Mouse (Mus musculus) hindbrain, embryonic 11.5 days (tissue): ENCODE measurements around the gene Elp1. TPM values are rescaled to one million over a fixed set of nuclear protein-coding genes. Genes with fewer than 3 reads are reported as not detected.

Experiments used
- ATAC-seq: fragments of 200-750 bp; cut with Nextera tagmentation; 2 replicates; pipeline ENCODE4 v1.8.0; 2017; ENCODE audit warnings: mild to moderate bottlenecking, moderate TSS enrichment, moderate library complexity; ENCODE audit not compliant: low FRiP score
- DNase-seq: peaks from one replicate; pipeline ENCODE4 v3.0.0-alpha.2; 2015; ENCODE audit warnings: low spot score
- H3K27ac ChIP-seq: fragments of 300-500 bp; sonication (generic); 2 replicates; pipeline ENCODE4 v1.5.1; 2014; ENCODE audit warnings: mild to moderate bottlenecking, low read depth, low read length
- H3K27me3 ChIP-seq: fragments of 300-500 bp; sonication (generic); 2 replicates; pipeline ENCODE4 v1.6.1; 2014; ENCODE audit warnings: mild to moderate bottlenecking, low read length, moderate library complexity, mixed read lengths; ENCODE audit not compliant: control insufficient read depth, insufficient read depth
- H3K36me3 ChIP-seq: fragments of 300-500 bp; sonication (generic); 2 replicates; pipeline ENCODE4 v1.6.1; 2014; ENCODE audit warnings: mild to moderate bottlenecking, low read length, moderate library complexity, mixed read lengths; ENCODE audit not compliant: control insufficient read depth, insufficient read depth
- H3K4me1 ChIP-seq: fragments of 300-500 bp; sonication (generic); replicated peaks from 2 replicates; pipeline ENCODE4 v1.6.1; 2014; ENCODE audit warnings: low read length, mixed read lengths; ENCODE audit not compliant: control insufficient read depth, insufficient read depth
- H3K4me2 ChIP-seq: fragments of 300-500 bp; sonication (generic); replicated peaks from 2 replicates; pipeline ENCODE4 v1.6.1; 2014; ENCODE audit warnings: mild to moderate bottlenecking, low read depth, low read length
- H3K4me3 ChIP-seq: fragments of 300-500 bp; sonication (generic); 2 replicates; pipeline ENCODE4 v1.5.1; 2014; ENCODE audit warnings: low read depth, low read length
- H3K9ac ChIP-seq: fragments of 300-500 bp; sonication (generic); 2 replicates; pipeline ENCODE4 v1.6.1; 2014; ENCODE audit warnings: low read depth, low read length
- H3K9me3 ChIP-seq: fragments of 300-500 bp; sonication (generic); 2 replicates; pipeline ENCODE4 v1.6.1; 2016; ENCODE audit warnings: low read length; ENCODE audit not compliant: control insufficient read depth
- WGBS: fragments of 180-500 bp; shearing (Covaris S2); extraction: QIAGEN DNeasy Blood & Tissue Kit; methylation state at CpG from one replicate; pipeline ENCODE4 v1.1.7; 2014; 5-methylcytosine and 5-hydroxymethylcytosine counted together
- polyA plus RNA-seq: library from polyadenylated mRNA; unstranded; fragments of >200 nt; fragmentation: Nextera tagmentation; extraction: Ambion mirVana; gene quantifications from 2 replicates; pipeline ENCODE4 v1.2.1, GENCODE M21; 2014

Elp1 gene
- polyA plus RNA-seq, 1 experiment from 2014 or later: 74.9 TPM

DNA sequence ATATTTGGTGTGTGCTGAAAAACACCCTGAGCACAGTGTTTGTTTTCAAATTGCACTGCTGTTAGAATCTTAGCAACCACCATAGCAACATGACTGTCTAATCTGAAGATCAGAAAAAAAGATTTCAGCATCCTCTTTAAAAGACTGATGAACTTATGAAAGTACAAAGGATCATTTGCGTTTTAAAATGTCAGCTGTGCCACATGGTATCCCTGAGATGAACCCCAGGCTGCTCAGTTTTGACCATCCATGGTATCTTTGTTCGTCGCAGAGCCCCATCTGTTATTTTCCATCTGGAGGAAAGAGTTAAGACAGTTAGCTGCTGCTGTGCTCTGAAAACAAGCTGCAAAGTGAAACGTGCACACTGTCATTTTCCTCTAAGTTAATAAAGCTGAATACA lies 10.0 kb upstream of the Elp1 start:
- 84% methylated on average over 4 of the region's 4 CpGs for WGBS
- Histone ChIP-seq H3K4me3 (no peak overlapping the region), H3K9ac (no peak overlapping the region), H3K9me3 (no peaks in the 10 kb centered on the region), H3K4me1 (no peaks in the 10 kb centered on the region), H3K27me3 (no peaks in the 10 kb centered on the region), H3K36me3 (no peaks in the 10 kb centered on the region), H3K4me2 (no peak overlapping the region), H3K27ac (no peak overlapping the region)
- ATAC-seq (no peak), DNase-seq (no peak)

DNA sequence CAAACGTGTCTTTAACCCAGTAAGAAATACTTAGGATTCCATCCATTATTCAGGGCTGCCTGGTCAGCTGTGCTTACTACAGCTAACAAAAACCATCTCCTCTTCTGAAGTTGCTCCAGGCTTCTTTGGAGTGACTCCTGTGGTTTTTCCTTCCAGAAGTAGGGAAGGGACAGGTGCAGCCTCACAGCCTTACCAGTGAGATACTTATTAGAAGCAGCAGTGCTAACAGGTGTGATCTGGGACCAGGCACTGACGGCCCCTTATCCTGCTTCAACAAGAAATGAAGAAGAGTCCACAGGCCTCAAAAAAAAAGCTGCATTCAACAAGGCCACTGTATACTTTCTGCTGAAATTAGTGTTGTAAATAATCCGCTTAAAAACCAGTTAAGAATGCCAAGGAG lies 9.5 kb upstream of the Elp1 start:
- DNase-seq (no peak), ATAC-seq (no peak)
- no peak overlapping the region for H3K4me3 ChIP-seq
- H3K4me2 ChIP-seq: no peak overlapping the region
- H3K36me3 ChIP-seq: no peaks in the 10 kb centered on the region
- no peaks in the 10 kb centered on the region for H3K4me1 ChIP-seq
- H3K27me3 ChIP-seq: no peaks in the 10 kb centered on the region
- H3K27ac ChIP-seq: no peak overlapping the region
- 64% methylated on average over 3 of the region's 3 CpGs for WGBS
- H3K9me3 ChIP-seq: no peaks in the 10 kb centered on the region
- no peak overlapping the region for H3K9ac ChIP-seq

DNA sequence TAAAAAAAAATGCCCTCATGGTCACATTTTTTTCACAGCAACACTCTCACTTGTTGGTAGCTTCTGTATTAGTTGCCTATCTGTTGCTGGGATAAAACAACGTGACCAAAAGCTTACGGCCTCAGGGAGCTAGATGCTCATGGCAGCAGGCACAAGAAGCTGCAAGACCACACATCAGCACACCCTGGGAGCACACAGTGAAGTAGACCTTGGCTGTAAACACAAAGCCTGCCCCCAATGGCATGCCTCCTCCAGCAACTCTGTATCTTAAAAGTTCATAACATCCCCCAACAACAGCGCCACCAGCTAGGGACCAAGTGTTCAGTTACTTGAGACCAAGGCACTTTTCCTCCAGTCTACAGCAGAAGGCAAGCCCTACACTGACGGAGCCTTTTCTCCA lies 6.9 kb upstream of the Elp1 start:
- DNase-seq (no peak), ATAC-seq (no peak)
- 74% methylated on average over 4 of the region's 4 CpGs for WGBS
- no peaks in the 10 kb centered on the region for H3K27me3 ChIP-seq
- no peak overlapping the region for H3K9ac ChIP-seq
- 0 out of 2 replicates have a peak, but pooled peaks cover 2% of the 10 kb centered on the region for H3K36me3 ChIP-seq
- no peaks in the 10 kb centered on the region for H3K4me1 ChIP-seq
- no peaks in the 10 kb centered on the region for H3K9me3 ChIP-seq
- no peak overlapping the region for H3K4me2 ChIP-seq
- H3K4me3 ChIP-seq: no peak overlapping the region
- no peak overlapping the region for H3K27ac ChIP-seq

DNA sequence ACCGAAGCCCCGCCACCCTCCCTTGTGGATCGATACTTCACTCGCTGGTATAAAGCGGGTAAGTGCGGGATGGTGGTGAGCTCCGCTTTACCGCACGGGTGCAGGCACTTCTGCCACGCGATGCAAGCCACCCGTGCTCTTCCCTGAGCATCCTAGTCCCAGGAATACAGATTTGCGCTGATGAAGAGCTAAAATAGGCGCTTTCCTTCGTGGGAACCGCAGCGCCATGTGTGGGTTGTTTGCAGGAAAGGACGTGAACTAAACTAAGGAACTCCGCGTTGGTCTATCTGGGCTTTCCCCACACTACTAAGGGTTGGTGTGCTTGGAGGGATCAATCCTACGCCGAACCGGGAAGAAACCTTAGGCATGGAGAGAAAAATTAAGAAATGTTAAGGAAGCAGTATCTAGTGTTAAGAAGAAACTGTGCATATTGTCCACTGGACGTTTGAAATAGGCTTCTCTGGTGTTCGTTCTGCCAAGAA lies 579 bp upstream of the Elp1 start:
- DNase-seq: no peak
- H3K4me1 ChIP-seq: no peaks in the 10 kb centered on the region; the same call in none of the 2 replicates

DNA sequence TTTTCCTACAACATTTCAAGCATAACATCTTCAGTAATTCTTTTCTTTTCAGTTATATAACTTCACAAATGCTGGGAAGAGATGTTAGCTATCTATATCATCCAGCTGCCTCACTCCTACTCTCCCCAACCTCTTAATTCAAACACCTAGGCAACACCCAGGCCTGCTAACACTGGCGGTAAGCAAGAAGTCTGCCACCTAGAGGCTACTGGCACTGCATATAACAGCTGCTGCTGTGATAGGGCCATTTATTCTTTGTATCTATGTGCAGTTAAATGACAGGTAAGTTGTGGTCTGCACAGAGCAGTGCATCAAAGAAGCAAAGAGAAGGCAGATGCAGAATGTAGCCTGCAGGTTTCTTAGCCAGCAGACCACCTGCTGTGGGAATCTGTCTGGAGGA lies 10.8 kb downstream of the Elp1 start:
- no peak overlapping the region for H3K4me2 ChIP-seq
- ATAC-seq (no peak), DNase-seq (no peak)
- H3K27me3 ChIP-seq: no peaks in the 10 kb centered on the region
- no peaks in the 10 kb centered on the region for H3K4me1 ChIP-seq
- peaks cover 25% of the 10 kb centered on the region for H3K36me3 ChIP-seq
- no peak overlapping the region for H3K4me3 ChIP-seq
- H3K9me3 ChIP-seq: no peaks in the 10 kb centered on the region
- WGBS: 50% methylated on average over 1 of the region's 1 CpGs
- H3K9ac ChIP-seq: no peak overlapping the region
- H3K27ac ChIP-seq: no peak overlapping the region

More for the DNA sequence above, 579 bp upstream of the Elp1 start:
- Histone ChIP-seq H3K27me3 (no peaks in the 10 kb centered on the region), H3K4me3 (peak overlapping the region; percentile 87), H3K27ac (peak overlapping the region; percentile 65), H3K9me3 (no peaks in the 10 kb centered on the region), H3K4me2 (peak overlapping the region; percentile 83), H3K9ac (peak overlapping the region; percentile 89), H3K36me3 (peaks cover 6% of the 10 kb centered on the region; the same call in 1 of the 2 replicates)
- no peak; the same call in 1 of the 2 replicates for ATAC-seq
- 3% methylated on average over 25 of the region's 25 CpGs for WGBS

DNA sequence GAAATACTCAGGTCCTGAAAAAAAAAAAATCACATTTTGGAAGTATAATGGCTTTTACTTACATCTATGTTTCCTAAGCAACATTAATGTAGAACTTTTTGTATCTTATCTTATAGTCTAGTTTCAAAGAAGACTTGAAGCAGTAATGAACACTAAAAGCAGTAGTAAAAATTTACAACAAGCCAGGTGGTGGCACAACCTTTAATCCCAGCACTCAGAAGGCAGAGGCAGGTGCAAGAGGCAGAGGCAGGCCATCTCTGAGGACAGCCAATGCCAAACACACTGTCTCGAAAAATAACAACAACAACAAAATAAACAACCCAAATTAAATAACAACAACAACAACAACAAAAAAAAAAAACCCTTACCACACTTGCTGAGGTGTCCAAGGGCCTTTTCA lies 31.1 kb downstream of the Elp1 start:
- Histone ChIP-seq H3K4me3 (no peak overlapping the region), H3K27me3 (no peaks in the 10 kb centered on the region), H3K27ac (no peak overlapping the region), H3K9me3 (no peaks in the 10 kb centered on the region), H3K36me3 (peaks cover 19% of the 10 kb centered on the region), H3K4me1 (no peaks in the 10 kb centered on the region), H3K9ac (no peak overlapping the region), H3K4me2 (no peak overlapping the region)
- no peak for ATAC-seq
- 75% methylated on average over 1 of the region's 1 CpGs for WGBS
- DNase-seq: no peak

DNA sequence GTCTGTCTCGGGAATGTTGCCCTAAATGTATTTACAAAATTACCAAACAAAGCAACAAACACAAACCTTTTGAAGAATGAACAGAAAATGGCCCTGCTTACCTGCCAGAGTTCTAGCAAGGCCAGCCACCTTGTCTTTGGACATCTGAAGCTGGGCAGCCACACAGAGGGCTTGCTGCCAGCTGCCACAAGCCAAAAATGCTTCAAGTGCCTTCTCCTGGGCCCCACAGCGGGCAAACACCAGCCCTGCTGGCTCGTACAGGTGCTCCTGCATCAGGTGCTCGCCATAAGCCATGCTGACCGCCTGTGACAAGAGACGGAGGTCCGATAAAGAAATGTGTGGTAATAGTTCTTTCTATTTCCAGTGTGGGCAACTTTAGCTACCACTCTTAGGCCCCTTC lies 33.2 kb downstream of the Elp1 start:
- Histone ChIP-seq H3K4me3 (no peak overlapping the region), H3K4me2 (no peak overlapping the region), H3K27me3 (no peaks in the 10 kb centered on the region), H3K36me3 (peaks cover 16% of the 10 kb centered on the region), H3K9me3 (no peaks in the 10 kb centered on the region), H3K4me1 (no peaks in the 10 kb centered on the region), H3K9ac (no peak overlapping the region), H3K27ac (no peak overlapping the region)
- 98% methylated on average over 7 of the region's 7 CpGs for WGBS
- no peak for ATAC-seq
- no peak for DNase-seq

DNA sequence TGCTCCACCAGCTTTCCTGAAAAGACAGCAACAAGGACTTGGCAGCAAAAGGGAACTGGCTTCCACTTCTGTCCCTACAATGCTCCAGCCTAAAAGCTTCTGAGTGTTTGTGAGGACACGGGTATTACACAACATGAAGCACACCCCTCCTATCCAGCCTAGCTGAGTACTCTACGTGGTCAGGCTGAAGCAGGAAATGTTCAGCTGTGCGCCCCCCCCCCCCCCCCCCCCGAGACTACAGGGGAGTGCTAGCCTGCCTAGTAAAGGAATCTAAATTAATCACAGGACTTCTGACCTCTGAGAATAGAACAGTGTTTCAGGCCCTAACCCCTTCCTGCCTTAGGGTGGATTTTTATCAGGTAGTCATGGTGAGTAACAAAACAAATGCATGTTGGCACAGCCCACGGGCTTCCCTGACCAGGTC lies 34.3 kb downstream of the Elp1 start:
- H3K4me3 ChIP-seq: no peak overlapping the region
- H3K27ac ChIP-seq: no peak overlapping the region
- no peak overlapping the region for H3K4me2 ChIP-seq
- H3K9me3 ChIP-seq: no peaks in the 10 kb centered on the region
- DNase-seq: no peak
- H3K9ac ChIP-seq: no peak overlapping the region
- H3K27me3 ChIP-seq: no peaks in the 10 kb centered on the region
- H3K4me1 ChIP-seq: no peaks in the 10 kb centered on the region
- no peak for ATAC-seq
- WGBS: 80% methylated on average over 5 of the region's 5 CpGs
- peaks cover 13% of the 10 kb centered on the region for H3K36me3 ChIP-seq

DNA sequence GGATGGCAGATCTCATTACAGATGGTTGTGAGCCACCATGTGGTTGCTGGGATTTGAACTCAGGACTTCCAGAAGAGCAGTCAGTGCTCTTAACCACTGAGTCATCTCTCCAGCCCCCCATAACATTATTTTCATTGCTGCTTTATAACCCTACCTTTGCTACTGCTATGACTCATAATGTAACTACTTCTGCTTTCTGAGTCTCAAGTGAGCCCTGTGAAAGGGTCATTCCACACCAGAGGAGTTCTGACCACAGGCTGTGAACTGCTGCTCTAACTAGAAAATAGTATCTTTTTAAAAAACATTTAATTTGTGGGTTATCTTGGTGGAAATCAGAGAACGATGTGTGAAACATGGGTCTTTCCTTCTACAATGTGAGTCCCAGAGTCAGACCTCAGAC lies 44.4 kb downstream of the Elp1 start:
- Histone ChIP-seq H3K4me1 (no peaks in the 10 kb centered on the region), H3K27me3 (no peaks in the 10 kb centered on the region), H3K9me3 (no peaks in the 10 kb centered on the region), H3K27ac (no peak overlapping the region), H3K4me3 (no peak overlapping the region), H3K9ac (no peak overlapping the region), H3K36me3 (peaks cover 24% of the 10 kb centered on the region), H3K4me2 (no peak overlapping the region)
- DNase-seq (no peak), ATAC-seq (no peak)
- WGBS: 100% methylated on average over 1 of the region's 1 CpGs
